Mouse (Mus musculus) G1E (cell line): ENCODE measurements around the gene Aff3. TPM values are rescaled to one million over a fixed set of nuclear protein-coding genes. Genes with fewer than 3 reads are reported as not detected.

ENCODE experiments used
- ATAC-seq: 2 replicates; pipeline ENCODE4 v1.8.0; 2016; ENCODE audit warnings: mild to moderate bottlenecking; ENCODE audit not compliant: insufficient number of reproducible peaks, poor library complexity, low FRiP score, severe bottlenecking; ENCODE audit errors: extremely low read depth
- DNase-seq: peaks from one replicate; pipeline ENCODE4 v3.0.0; 2012; ENCODE audit warnings: low spot score
- H3K27me3 ChIP-seq: 2 replicates; pipeline ENCODE4 v1.6.1; 2012; ENCODE audit warnings: mild to moderate bottlenecking, low read length, inconsistent platforms; ENCODE audit not compliant: insufficient read depth
- H3K36me3 ChIP-seq: replicated peaks from 2 replicates; pipeline ENCODE3; 2012; ENCODE audit warnings: mild to moderate bottlenecking, inconsistent platforms
- H3K4me1 ChIP-seq: 2 replicates; pipeline ENCODE4 v1.6.1; 2012; ENCODE audit warnings: low read depth, low read length, inconsistent platforms, mixed read lengths; ENCODE audit not compliant: insufficient read depth
- H3K4me3 ChIP-seq: 2 replicates; pipeline ENCODE4 v1.5.1; 2012; ENCODE audit warnings: low read depth, mild to moderate bottlenecking, inconsistent platforms, low read length, moderate library complexity, mixed read lengths
- H3K9me3 ChIP-seq: replicated peaks from 2 replicates; pipeline ENCODE4 v1.6.1; 2012; ENCODE audit warnings: inconsistent platforms
- CTCF ChIP-seq: IDR thresholded peaks from 2 replicates; pipeline ENCODE4 v1.5.1; 2012; ENCODE audit warnings: low read depth, low read length, inconsistent platforms, mixed read lengths
- GATA1 ChIP-seq: IDR thresholded peaks from 2 replicates; pipeline ENCODE4 v1.6.1; 2012; ENCODE audit warnings: borderline replicate concordance, low read length, inconsistent platforms, mixed read lengths
- GATA2 ChIP-seq: IDR thresholded peaks from 2 replicates; pipeline ENCODE4 v1.6.1; 2012; ENCODE audit warnings: low read depth, low read length, inconsistent platforms, borderline replicate concordance
- POLR2AphosphoS5 ChIP-seq: IDR thresholded peaks from 2 replicates; pipeline ENCODE4 v1.6.1; 2012; ENCODE audit warnings: low read depth, low read length, inconsistent platforms; ENCODE audit not compliant: insufficient replicate concordance
- TAL1 ChIP-seq: conservative IDR thresholded peaks from 2 replicates; pipeline ENCODE4 v1.6.1; 2012; ENCODE audit warnings: low read depth, low read length, inconsistent platforms, mixed read lengths
- polyA plus RNA-seq: library from polyadenylated mRNA; stranded (reverse); fragments of >175 nt; gene quantifications from 2 replicates; pipeline ENCODE4 v1.2.3, GENCODE M21; 2012
- total RNA-seq, 2 experiments: library from RNA; stranded (forward) in 1 of 2; stranded (reverse) in 1 of 2; fragments of 200-1000 nt in 1 of 2; fragments of >200 nt in 1 of 2; fragmentation: Nextera tagmentation in 1 of 2; gene quantifications; 2 replicates each; pipeline ENCODE4 v1.2.3; 2014 to 2017

The Aff3 gene
- total and polyA plus RNA-seq, 3 experiments, result 2.3 to 6.9 (median 6.3) TPM

DNA sequence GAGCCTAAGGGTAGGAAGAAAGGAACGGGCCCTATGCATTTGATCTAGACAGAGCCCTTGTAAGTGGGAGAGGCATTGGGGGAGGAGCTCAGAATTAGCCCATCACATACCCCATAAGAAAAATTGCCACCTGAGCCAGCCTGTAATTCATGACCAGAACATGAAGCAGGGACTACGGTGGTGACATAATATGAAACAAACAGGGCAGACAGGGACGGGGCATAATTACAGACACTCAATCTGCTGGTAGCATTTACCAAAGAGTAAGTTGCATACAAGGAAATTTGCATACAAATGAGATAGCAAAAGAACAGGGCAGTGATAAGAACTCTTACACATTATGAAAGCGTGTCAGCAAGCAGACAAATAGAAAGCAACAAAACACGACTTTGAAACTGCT lies 6.3 kb upstream of the Aff3 start:
- DNase-seq (no peak), ATAC-seq (no peak)
- Histone ChIP-seq H3K27me3 (peaks cover 13% of the 10 kb centered on the region), H3K36me3 (no peaks in the 10 kb centered on the region), H3K4me1 (peaks cover 38% of the 10 kb centered on the region), H3K4me3 (no peak overlapping the region), H3K9me3 (no peaks in the 10 kb centered on the region)
- TF ChIP-seq GATA2 (no peak), CTCF (no peak), TAL1 (no peak), GATA1 (no peak), POLR2AphosphoS5 (no peak)

DNA sequence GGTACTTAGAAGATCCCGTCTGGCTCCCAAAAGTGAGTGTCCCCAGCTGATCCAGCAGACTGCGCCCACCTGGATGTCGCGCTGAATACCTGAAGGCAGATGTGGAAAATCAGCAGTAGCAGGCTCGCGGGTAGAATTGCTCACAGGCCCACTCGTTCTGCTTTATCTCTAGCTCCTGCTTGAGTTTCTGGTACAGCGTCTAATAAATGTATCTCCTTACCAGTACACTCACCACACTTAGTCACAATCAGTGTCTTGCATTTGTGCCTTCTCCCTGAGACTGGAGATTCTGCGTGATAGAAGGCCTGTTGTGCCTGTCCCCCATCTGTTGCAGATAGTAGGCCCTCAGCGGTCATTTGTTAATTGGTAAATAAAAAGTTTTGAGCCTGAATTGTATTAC lies 3.6 kb upstream of the Aff3 start:
- no peak for ATAC-seq
- H3K36me3 ChIP-seq, result no peaks in the 10 kb centered on the region
- H3K27me3 ChIP-seq, result peaks cover 13% of the 10 kb centered on the region
- H3K9me3 ChIP-seq, result no peaks in the 10 kb centered on the region
- peaks cover 46% of the 10 kb centered on the region for H3K4me1 ChIP-seq
- DNase-seq, result no peak
- peak overlapping the region; percentile 20; the same call in 1 of the 2 replicates for H3K4me3 ChIP-seq
- TF ChIP-seq POLR2AphosphoS5 (no peak), GATA2 (no peak), CTCF (no peak), TAL1 (no peak; the same call in 1 of the 2 replicates), GATA1 (no peak)

GRCm38 (mm10) chr1:38667892-38668291 lies 3.1 kb upstream of the Aff3 start:
- ATAC-seq (peak; percentile 57; the same call in 1 of the 2 replicates), DNase-seq (no peak)
- Histone ChIP-seq H3K27me3 (peaks cover 13% of the 10 kb centered on the region), H3K4me1 (peaks cover 49% of the 10 kb centered on the region), H3K9me3 (no peaks in the 10 kb centered on the region), H3K36me3 (no peaks in the 10 kb centered on the region), H3K4me3 (peak overlapping the region; percentile 20; the same call in 1 of the 2 replicates)
- no peak for TF ChIP-seq POLR2AphosphoS5
- no peak for TF ChIP-seq GATA2
- TF ChIP-seq TAL1, result no peak

GRCm38 (mm10) chr1:38666766-38667118 lies 2.0 kb upstream of the Aff3 start:
- peaks cover 52% of the 10 kb centered on the region for H3K4me1 ChIP-seq
- H3K27me3 ChIP-seq, result peaks cover 15% of the 10 kb centered on the region
- no peaks in the 10 kb centered on the region for H3K36me3 ChIP-seq

DNA sequence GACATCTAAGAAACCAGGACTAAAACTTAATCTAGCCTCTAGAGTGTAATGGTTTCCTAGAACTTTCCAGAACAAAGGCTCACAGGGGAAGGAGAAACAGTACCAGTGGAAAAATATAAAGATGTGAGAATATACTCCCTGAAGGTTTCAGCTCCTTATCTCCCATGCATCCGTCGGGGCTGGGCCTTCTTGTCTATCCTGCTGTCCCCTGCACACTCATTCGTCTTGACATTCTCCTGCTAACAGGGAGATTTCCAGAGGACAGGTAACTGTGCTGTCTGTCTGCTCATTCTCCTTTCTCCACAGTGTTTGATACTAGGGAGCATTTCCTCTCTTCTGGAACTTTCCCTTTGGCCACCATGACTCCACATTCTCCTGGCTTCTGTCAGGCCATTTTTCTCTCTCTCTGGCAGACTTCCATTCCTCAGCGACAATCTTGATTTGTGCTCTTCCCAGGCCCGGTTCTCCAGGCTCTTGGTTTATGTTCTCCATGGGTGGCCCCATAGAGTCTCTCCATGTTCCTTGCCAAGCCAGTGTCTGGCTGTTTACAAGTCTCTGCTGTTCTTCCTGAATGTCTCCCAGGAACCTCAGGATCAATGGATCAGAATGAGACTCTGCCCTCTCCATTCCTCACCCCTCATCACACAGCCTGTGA lies 1.5 kb upstream of the Aff3 start:
- peaks cover 49% of the 10 kb centered on the region for H3K4me1 ChIP-seq
- no peak overlapping the region for H3K4me3 ChIP-seq
- ATAC-seq (no peak), DNase-seq (no peak)
- H3K9me3 ChIP-seq, result no peaks in the 10 kb centered on the region
- H3K27me3 ChIP-seq, result peaks cover 15% of the 10 kb centered on the region
- H3K36me3 ChIP-seq, result no peaks in the 10 kb centered on the region
- TF ChIP-seq CTCF, result no peak
- TF ChIP-seq GATA2, result no peak

More at GRCm38 (mm10) chr1:38666766-38667118, 2.0 kb upstream of the Aff3 start:
- Histone ChIP-seq H3K9me3 (no peaks in the 10 kb centered on the region), H3K4me3 (no peak overlapping the region)
- DNase-seq (no peak), ATAC-seq (no peak)
- TF ChIP-seq GATA1, result no peak
- no peak for TF ChIP-seq CTCF
- TF ChIP-seq TAL1, result no peak
- no peak for TF ChIP-seq POLR2AphosphoS5
- no peak for TF ChIP-seq GATA2

DNA sequence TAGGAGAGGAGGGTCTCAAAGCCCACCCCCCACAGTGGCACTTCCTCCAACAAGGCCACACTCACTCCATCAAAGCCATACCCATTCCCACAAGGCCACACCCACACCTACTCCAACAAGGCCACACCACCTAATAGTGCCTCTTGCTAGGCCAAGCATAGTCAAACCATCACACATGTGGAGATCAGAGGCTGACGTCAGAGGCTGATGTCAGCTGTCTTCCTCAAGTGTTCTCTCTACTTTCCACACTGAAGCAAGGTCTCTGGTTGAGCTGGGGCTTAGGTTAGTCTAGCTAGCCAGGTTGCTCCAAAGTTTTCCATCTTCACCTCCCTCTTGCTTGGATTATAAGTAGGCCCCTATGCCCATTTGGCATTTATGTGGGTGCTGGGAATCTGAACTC lies 856 bp upstream of the Aff3 start:
- DNase-seq (no peak), ATAC-seq (no peak)
- Histone ChIP-seq H3K9me3 (no peaks in the 10 kb centered on the region), H3K36me3 (no peaks in the 10 kb centered on the region), H3K4me1 (peaks cover 50% of the 10 kb centered on the region), H3K4me3 (no peak overlapping the region), H3K27me3 (peaks cover 15% of the 10 kb centered on the region)
- TF ChIP-seq CTCF (no peak), GATA2 (no peak), TAL1 (no peak), GATA1 (no peak), POLR2AphosphoS5 (no peak)

DNA sequence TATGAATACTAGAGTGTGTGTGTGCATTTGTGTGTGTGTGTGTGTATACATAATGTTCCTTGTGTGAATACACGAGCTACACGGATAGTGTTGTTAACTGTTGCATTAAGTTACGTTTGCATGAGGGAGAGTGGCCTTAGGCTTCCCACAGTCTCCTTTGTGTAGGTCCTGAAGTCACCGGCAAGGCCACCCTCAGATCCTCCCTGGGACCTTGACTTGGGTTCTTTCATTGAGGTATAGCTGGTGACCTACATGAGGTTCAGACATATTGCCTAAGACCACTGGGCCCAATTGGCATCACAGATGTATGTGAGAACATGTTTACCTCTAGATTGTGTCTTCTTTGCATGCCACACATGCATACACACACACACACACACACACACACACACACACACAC lies 494 bp downstream of the Aff3 start:
- H3K4me3 ChIP-seq, result peak overlapping the region; percentile 41
- ATAC-seq, result no peak
- TF ChIP-seq GATA1, result no peak
- no peak for TF ChIP-seq CTCF
- no peak for TF ChIP-seq POLR2AphosphoS5
- TF ChIP-seq TAL1, result no peak
- TF ChIP-seq GATA2, result no peak
- DNase-seq, result no peak
- peaks cover 12% of the 10 kb centered on the region for H3K27me3 ChIP-seq
- H3K9me3 ChIP-seq, result no peaks in the 10 kb centered on the region
- H3K36me3 ChIP-seq, result no peaks in the 10 kb centered on the region
- peaks cover 41% of the 10 kb centered on the region for H3K4me1 ChIP-seq
